Mouse (Mus musculus) stomach, embryonic 16.5 days (tissue): ENCODE results near the gene Ip6k2. TPM values are rescaled to one million over a fixed set of nuclear protein-coding genes. Genes with fewer than 3 reads are reported as not detected.

Source experiments
- ATAC-seq: fragments of 200-750 bp; cut with Nextera tagmentation; 2 replicates; pipeline ENCODE4 v1.8.0; 2017; ENCODE audit warnings: moderate number of reproducible peaks, moderate TSS enrichment; ENCODE audit not compliant: insufficient read depth, low FRiP score
- H3K27ac ChIP-seq: fragments of 300-500 bp; sonication (generic); 2 replicates; pipeline ENCODE4 v1.5.1; 2014; ENCODE audit warnings: low read length
- H3K27me3 ChIP-seq: fragments of 300-500 bp; sonication (generic); 2 replicates; pipeline ENCODE4 v1.6.1; 2014; ENCODE audit warnings: low read length, control low read depth, mixed read lengths; ENCODE audit not compliant: control insufficient read depth, insufficient read depth
- H3K36me3 ChIP-seq: fragments of 300-500 bp; sonication (generic); 2 replicates; pipeline ENCODE4 v1.6.1; 2014; ENCODE audit warnings: low read length; ENCODE audit not compliant: control insufficient read depth, insufficient read depth
- H3K4me1 ChIP-seq: fragments of 300-500 bp; sonication (generic); 2 replicates; pipeline ENCODE4 v1.6.1; 2014; ENCODE audit warnings: low read length, control low read depth, mixed read lengths; ENCODE audit not compliant: control insufficient read depth, insufficient read depth
- H3K4me2 ChIP-seq: fragments of 300-500 bp; sonication (generic); 2 replicates; pipeline ENCODE4 v1.6.1; 2014; ENCODE audit warnings: low read depth, low read length, mixed read lengths
- H3K4me3 ChIP-seq: fragments of 300-500 bp; sonication (generic); replicated peaks from 2 replicates; pipeline ENCODE4 v1.5.1; 2014; ENCODE audit warnings: mild to moderate bottlenecking, low read length
- H3K9ac ChIP-seq: fragments of 300-500 bp; sonication (generic); 2 replicates; pipeline ENCODE4 v1.6.1; 2014; ENCODE audit warnings: low read length
- H3K9me3 ChIP-seq: fragments of 300-500 bp; sonication (generic); replicated peaks from 2 replicates; pipeline ENCODE4 v1.6.1; 2016; ENCODE audit warnings: low read length, control low read depth; ENCODE audit not compliant: control insufficient read depth
- WGBS: fragments of 180-500 bp; shearing (Covaris S2); extraction: QIAGEN DNeasy Blood & Tissue Kit; methylation state at CpG from one replicate; pipeline ENCODE4 v1.1.7; 2014; 5-methylcytosine and 5-hydroxymethylcytosine counted together
- polyA plus RNA-seq: library from polyadenylated mRNA; unstranded; fragments of >200 nt; fragmentation: Nextera tagmentation; extraction: Ambion mirVana; gene quantifications from 2 replicates; pipeline ENCODE4 v1.2.1, GENCODE M21; 2015

Ip6k2 gene
- polyA plus RNA-seq, 1 experiment from 2014 or later, result 65.3 TPM

- Histone ChIP-seq H3K27ac (no peak overlapping the region), H3K36me3 (no peaks in the 10 kb centered on the region), H3K4me2 (peak overlapping the region; percentile 96), H3K9me3 (no peaks in the 10 kb centered on the region), H3K4me1 (peaks cover 12% of the 10 kb centered on the region), H3K4me3 (peak overlapping the region; percentile 58), H3K27me3 (peaks cover 52% of the 10 kb centered on the region), H3K9ac (peak overlapping the region; percentile 54; the same call in 1 of the 2 replicates)
- WGBS, result 4% methylated on average over 46 of the region's 46 CpGs
- peak; percentile 99 for ATAC-seq
These were observed 49.0 kb downstream of the Ip6k2 start for GRCm38 (mm10) chr9:108832390-108833108.

GRCm38 (mm10) chr9:108842989-108843388 lies 59.4 kb downstream of the Ip6k2 start:
- 14% methylated on average over 14 of the region's 14 CpGs for WGBS
- Histone ChIP-seq H3K4me2 (peak overlapping the region; percentile 34), H3K36me3 (no peaks in the 10 kb centered on the region), H3K27me3 (no peaks in the 10 kb centered on the region), H3K9ac (no peak overlapping the region), H3K4me3 (no peak overlapping the region), H3K4me1 (no peaks in the 10 kb centered on the region), H3K9me3 (no peaks in the 10 kb centered on the region), H3K27ac (no peak overlapping the region)
- peak; percentile 51; the same call in 1 of the 2 replicates for ATAC-seq

- H3K4me3 ChIP-seq, result no peak overlapping the region
- H3K27ac ChIP-seq, result no peak overlapping the region
- WGBS, result 70% methylated on average over 5 of the region's 5 CpGs
- no peak overlapping the region for H3K9ac ChIP-seq
- H3K9me3 ChIP-seq, result no peaks in the 10 kb centered on the region
- H3K36me3 ChIP-seq, result no peaks in the 10 kb centered on the region
- no peak overlapping the region for H3K4me2 ChIP-seq
- H3K27me3 ChIP-seq, result no peaks in the 10 kb centered on the region
- no peaks in the 10 kb centered on the region for H3K4me1 ChIP-seq
- ATAC-seq, result no peak
These were observed 61.8 kb downstream of the Ip6k2 start for GRCm38 (mm10) chr9:108845390-108845789.

DNA sequence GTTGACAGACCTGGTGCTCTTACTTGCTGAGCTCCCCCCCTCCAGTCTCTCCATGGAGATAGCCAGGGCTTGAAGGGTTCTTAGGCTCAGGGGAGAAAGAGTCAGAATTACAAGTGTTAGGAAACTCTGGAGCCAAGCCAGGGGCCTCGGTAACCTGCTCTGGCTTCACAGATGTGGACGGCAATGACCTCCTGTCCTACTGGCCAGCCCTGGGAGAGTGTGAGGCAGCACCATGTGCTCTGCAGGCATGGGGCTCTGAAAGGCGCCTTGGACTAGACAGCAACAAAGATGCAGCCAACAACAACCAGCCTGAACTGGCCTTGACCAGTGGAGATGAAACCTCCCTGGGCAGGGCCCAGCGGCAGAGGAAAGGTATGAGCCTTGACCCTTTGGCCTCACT lies 63.8 kb downstream of the Ip6k2 start:
- no peaks in the 10 kb centered on the region for H3K27me3 ChIP-seq
- H3K9ac ChIP-seq, result no peak overlapping the region
- no peak for ATAC-seq
- no peaks in the 10 kb centered on the region for H3K36me3 ChIP-seq
- H3K4me1 ChIP-seq, result no peaks in the 10 kb centered on the region
- 72% methylated on average over 4 of the region's 4 CpGs for whole genome bisulfite sequencing
- no peak overlapping the region for H3K27ac ChIP-seq
- no peaks in the 10 kb centered on the region for H3K9me3 ChIP-seq
- no peak overlapping the region for H3K4me2 ChIP-seq
- no peak overlapping the region for H3K4me3 ChIP-seq

DNA sequence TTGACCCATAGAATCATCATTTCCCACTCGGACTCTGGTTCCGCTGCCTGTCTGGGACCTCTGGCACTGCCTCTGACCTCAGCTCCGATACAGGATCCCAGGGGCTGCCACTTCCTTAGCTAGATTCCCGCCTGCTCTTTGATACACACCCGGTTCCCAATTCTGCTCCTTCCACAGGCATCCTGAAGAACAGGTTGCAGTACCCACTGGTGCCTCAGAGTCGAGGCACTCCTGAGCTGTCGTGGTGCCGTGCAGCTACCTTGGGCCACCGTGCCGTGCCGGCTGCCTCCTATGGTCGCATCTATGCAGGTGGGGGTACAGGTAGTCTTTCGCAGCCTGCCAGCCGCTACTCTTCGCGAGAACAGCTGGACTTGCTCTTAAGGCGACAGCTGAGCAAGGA lies 64.8 kb downstream of the Ip6k2 start:
- ATAC-seq, result no peak

GRCm38 (mm10) chr9:108852976-108853375 lies 69.4 kb downstream of the Ip6k2 start, which contains the start of gene Slc26a6:
Slc26a6 (plus strand) TSS chr9:108853283.
- Histone ChIP-seq H3K9me3 (no peaks in the 10 kb centered on the region), H3K27ac (peak within 1 kb of the TSS; percentile 88), H3K4me1 (peaks cover 19% of the 10 kb centered on the region), H3K4me3 (peak within 1 kb of the TSS; percentile 93), H3K36me3 (no peaks in the 10 kb centered on the region; the same call in 1 of the 2 replicates), H3K27me3 (no peaks in the 10 kb centered on the region), H3K4me2 (peak within 1 kb of the TSS; percentile 86), H3K9ac (peak within 1 kb of the TSS; percentile 80)
- no peak for ATAC-seq
- 77% methylated on average over 3 of the region's 3 CpGs for WGBS

More for the DNA sequence above, 64.8 kb downstream of the Ip6k2 start:
- Histone ChIP-seq H3K27ac (no peak overlapping the region), H3K27me3 (no peaks in the 10 kb centered on the region), H3K4me3 (no peak overlapping the region), H3K36me3 (no peaks in the 10 kb centered on the region), H3K9me3 (no peaks in the 10 kb centered on the region), H3K4me1 (peaks cover 5% of the 10 kb centered on the region; the same call in 1 of the 2 replicates), H3K4me2 (no peak overlapping the region), H3K9ac (no peak overlapping the region)
- 60% methylated on average over 17 of the region's 17 CpGs for WGBS

- Histone ChIP-seq H3K4me2 (peak overlapping the region; percentile 86), H3K9me3 (no peaks in the 10 kb centered on the region), H3K4me1 (peaks cover 19% of the 10 kb centered on the region), H3K27me3 (no peaks in the 10 kb centered on the region), H3K4me3 (peak overlapping the region; percentile 93), H3K27ac (peak overlapping the region; percentile 88), H3K9ac (peak overlapping the region; percentile 80), H3K36me3 (no peaks in the 10 kb centered on the region; the same call in 1 of the 2 replicates)
- WGBS, result 1% methylated on average over 25 of the region's 25 CpGs
- ATAC-seq, result peak; percentile 94
These were observed 70.1 kb downstream of the Ip6k2 start for GRCm38 (mm10) chr9:108853635-108854240.

GRCm38 (mm10) chr9:108854241-108854696 lies 70.7 kb downstream of the Ip6k2 start:
- ATAC-seq, result peak; percentile 85
- Histone ChIP-seq H3K27ac (peak overlapping the region; percentile 88), H3K9me3 (no peaks in the 10 kb centered on the region), H3K36me3 (no peaks in the 10 kb centered on the region; the same call in 1 of the 2 replicates), H3K4me2 (peak overlapping the region; percentile 86), H3K9ac (peak overlapping the region; percentile 80), H3K4me1 (peaks cover 19% of the 10 kb centered on the region), H3K27me3 (no peaks in the 10 kb centered on the region), H3K4me3 (peak overlapping the region; percentile 93)
- WGBS, result 0% methylated on average over 28 of the region's 28 CpGs

GRCm38 (mm10) chr9:108855335-108855734 lies 71.7 kb downstream of the Ip6k2 start:
- ATAC-seq, result no peak
- no peaks in the 10 kb centered on the region; the same call in 1 of the 2 replicates for H3K36me3 ChIP-seq
- H3K27ac ChIP-seq, result no peak overlapping the region
- peak overlapping the region; percentile 86; the same call in 1 of the 2 replicates for H3K4me2 ChIP-seq
- no peak overlapping the region for H3K4me3 ChIP-seq
- peaks cover 19% of the 10 kb centered on the region for H3K4me1 ChIP-seq
- no peaks in the 10 kb centered on the region for H3K27me3 ChIP-seq
- no peaks in the 10 kb centered on the region for H3K9me3 ChIP-seq
- WGBS, result 45% methylated on average over 5 of the region's 5 CpGs
- H3K9ac ChIP-seq, result peak overlapping the region; percentile 80
